Comparison of ENCODE assay signal across 9 mouse cellular contexts in the genomic region with DNA sequence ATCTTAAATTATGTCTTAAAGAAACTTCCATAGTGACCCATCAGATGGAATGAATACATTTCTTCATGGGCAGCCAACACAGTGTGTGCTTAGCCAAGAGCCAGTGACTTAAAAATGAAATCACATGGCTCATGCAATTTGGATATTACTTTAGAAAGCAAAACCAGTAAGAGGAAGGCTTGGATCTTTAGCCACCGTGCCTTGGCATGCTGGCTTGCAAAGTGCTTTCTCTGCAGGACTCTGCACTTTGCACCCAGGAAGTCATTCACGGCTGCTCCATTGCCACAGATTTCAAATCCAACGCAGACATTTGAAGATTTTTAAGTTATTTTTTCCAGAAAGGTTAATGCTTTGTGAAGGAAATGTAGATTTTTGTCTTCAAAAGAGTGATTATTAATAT. TPM values are rescaled to one million over a fixed set of nuclear protein-coding genes. Genes with fewer than 3 reads are reported as not detected.
A peak's percentile ranks its signal among the peaks of the same experiment; 100 is the strongest.
DNase-seq lines count a peak whose midpoint lies in the region; ATAC-seq and TF ChIP-seq lines count a peak whose summit lies in the region.
"Had no signal": no experiment of that assay in that cellular context is flagged by ENCODE, and none has a peak within 500 bp of the region (broad histone marks: within the 10 kb centered on the region; RNA-seq: fewer than 3 reads in every experiment).

No protein-coding gene starts in this region.

- peaks cover 47% of the 10 kb centered on the region for H3K4me1 ChIP-seq in hindbrain, embryonic 13.5 days (replicated peaks)
- peaks cover 43% of the 10 kb centered on the region for H3K4me1 ChIP-seq in hindbrain, embryonic 10.5 days (replicated peaks)
- peaks cover 29% of the 10 kb centered on the region for H3K4me1 ChIP-seq in embryonic facial prominence, embryonic 14.5 days (ENCODE audit: control insufficient read depth, insufficient read depth, low read length)
- peaks cover 24% of the 10 kb centered on the region for H3K4me1 ChIP-seq in kidney, adult 2 months (ENCODE audit: control insufficient read depth, insufficient read depth, low read length)
- H3K4me1 ChIP-seq in midbrain, embryonic 14.5 days (ENCODE audit: control insufficient read depth, insufficient read depth, low read length): peaks cover 37% of the 10 kb centered on the region
- H3K4me1 ChIP-seq in thymus, adult 2 months (replicated peaks; ENCODE audit: control insufficient read depth, insufficient read depth, low read length): peaks cover 13% of the 10 kb centered on the region

- WGBS in hindbrain, embryonic 13.5 days: 76% methylated on average over 3 of the region's 3 CpGs
- 84% methylated on average over 3 of the region's 3 CpGs for WGBS in hindbrain, embryonic 10.5 days
- WGBS in embryonic facial prominence, embryonic 14.5 days: 65% methylated on average over 3 of the region's 3 CpGs
- 13% methylated on average over 3 of the region's 3 CpGs for WGBS in kidney, adult 2 months
- WGBS in midbrain, embryonic 14.5 days: 75% methylated on average over 3 of the region's 3 CpGs
- WGBS in thymus, adult 2 months: 80% methylated on average over 3 of the region's 3 CpGs

- no peak for ATAC-seq in hindbrain, embryonic 13.5 days (ENCODE audit: low FRiP score)
- ATAC-seq in embryonic facial prominence, embryonic 14.5 days (ENCODE audit: low read depth): no peak
- no peak for ATAC-seq in midbrain, embryonic 14.5 days (ENCODE audit: low FRiP score, low TSS enrichment)

- no peak overlapping the region for H3K27ac ChIP-seq in hindbrain, embryonic 13.5 days
- no peak overlapping the region for H3K27ac ChIP-seq in hindbrain, embryonic 10.5 days
- H3K27ac ChIP-seq in embryonic facial prominence, embryonic 14.5 days (replicated peaks; ENCODE audit: low read depth, low read length): no peak overlapping the region
- H3K27ac ChIP-seq in kidney, adult 2 months (ENCODE audit: insufficient read depth, low read depth, low read length): no peak overlapping the region
- H3K27ac ChIP-seq in midbrain, embryonic 14.5 days (replicated peaks; ENCODE audit: low read depth, low read length): no peak overlapping the region
- no peak overlapping the region for H3K27ac ChIP-seq in thymus, adult 2 months (ENCODE audit: control insufficient read depth, insufficient read depth, low read length)

- no peak for TF ChIP-seq POLR2A in kidney, adult 2 months (IDR thresholded peaks at IDR 0.05; ENCODE audit: low read depth, low read length)
- no peak for TF ChIP-seq POLR2A in thymus, adult 2 months (IDR thresholded peaks at IDR 0.05; ENCODE audit: control insufficient read depth, extremely low read depth, insufficient read depth, low read length, poor library complexity)

- no peak overlapping the region for H3K9ac ChIP-seq in hindbrain, embryonic 13.5 days
- H3K9ac ChIP-seq in embryonic facial prominence, embryonic 14.5 days (ENCODE audit: low read depth, low read length): no peak overlapping the region
- H3K9ac ChIP-seq in midbrain, embryonic 14.5 days (replicated peaks; ENCODE audit: low read length): no peak overlapping the region

- peak overlapping the region; percentile 82 for H3K4me2 ChIP-seq in hindbrain, embryonic 13.5 days
- peak overlapping the region; percentile 11; the same call in 1 of the 2 replicates for H3K4me2 ChIP-seq in embryonic facial prominence, embryonic 14.5 days (ENCODE audit: low read depth, low read length)
- peak overlapping the region; percentile 22 for H3K4me2 ChIP-seq in midbrain, embryonic 14.5 days (ENCODE audit: low read length)

- no peaks in the 10 kb centered on the region for H3K9me3 ChIP-seq in hindbrain, embryonic 13.5 days
- H3K9me3 ChIP-seq in hindbrain, embryonic 10.5 days: no peaks in the 10 kb centered on the region
- no peaks in the 10 kb centered on the region for H3K9me3 ChIP-seq in embryonic facial prominence, embryonic 14.5 days (ENCODE audit: control insufficient read depth, low read length)
- no peaks in the 10 kb centered on the region for H3K9me3 ChIP-seq in midbrain, embryonic 14.5 days (ENCODE audit: control insufficient read depth, low read length)

- peaks cover 10% of the 10 kb centered on the region for H3K36me3 ChIP-seq in hindbrain, embryonic 13.5 days
- peaks cover 25% of the 10 kb centered on the region for H3K36me3 ChIP-seq in hindbrain, embryonic 10.5 days
- H3K36me3 ChIP-seq in embryonic facial prominence, embryonic 14.5 days (ENCODE audit: control insufficient read depth, insufficient read depth, low read length): peaks cover 26% of the 10 kb centered on the region
- H3K36me3 ChIP-seq in kidney, adult 2 months (ENCODE audit: control insufficient read depth, insufficient read depth, low read length): peaks cover 2% of the 10 kb centered on the region
- H3K36me3 ChIP-seq in midbrain, embryonic 14.5 days (ENCODE audit: control insufficient read depth, insufficient read depth, low read length): peaks cover 11% of the 10 kb centered on the region; the same call in 1 of the 2 replicates
- no peaks in the 10 kb centered on the region; the same call in 1 of the 2 replicates for H3K36me3 ChIP-seq in thymus, adult 2 months (ENCODE audit: control insufficient read depth, insufficient read depth, low read length)

- DNase-seq in hindbrain, embryonic 10.5 days (ENCODE audit: low spot score): no peak
- DNase-seq in embryonic facial prominence, embryonic 14.5 days (ENCODE audit: low spot score): no peak
- peak; percentile 83 for DNase-seq in kidney, adult 2 months
- no peak for DNase-seq in midbrain, embryonic 14.5 days
- no peak for DNase-seq in layer of hippocampus, postnatal 25 days (ENCODE audit: extremely low spot score in 1 of 2, low spot score in 1 of 2)
- no peak for DNase-seq in thymus, adult 2 months
- no peak for DNase-seq in adrenal gland, postnatal 25 days
- DNase-seq: layer of hippocampus, adult 9-11 months had no signal

- no peaks in the 10 kb centered on the region for H3K27me3 ChIP-seq in hindbrain, embryonic 13.5 days
- no peaks in the 10 kb centered on the region for H3K27me3 ChIP-seq in hindbrain, embryonic 10.5 days (ENCODE audit: insufficient read depth, poor library complexity, severe bottlenecking)
- no peaks in the 10 kb centered on the region for H3K27me3 ChIP-seq in embryonic facial prominence, embryonic 14.5 days (replicated peaks; ENCODE audit: control insufficient read depth, insufficient read depth, low read length)
- H3K27me3 ChIP-seq in kidney, adult 2 months (replicated peaks; ENCODE audit: control insufficient read depth, insufficient read depth, low read length): no peaks in the 10 kb centered on the region
- no peaks in the 10 kb centered on the region for H3K27me3 ChIP-seq in midbrain, embryonic 14.5 days (ENCODE audit: control insufficient read depth, insufficient read depth, low read length)
- no peaks in the 10 kb centered on the region for H3K27me3 ChIP-seq in thymus, adult 2 months (ENCODE audit: control insufficient read depth, insufficient read depth, low read length)

- TF ChIP-seq CTCF in kidney, adult 2 months (conservative IDR thresholded peaks at IDR 0.05; ENCODE audit: insufficient read depth, insufficient read length, low read depth, low read length): no peak
- no peak for TF ChIP-seq CTCF in thymus, adult 2 months (IDR thresholded peaks at IDR 0.05; ENCODE audit: borderline replicate concordance, control insufficient read depth, extremely low read depth, insufficient read depth, low read length, poor library complexity)

- peak overlapping the region; percentile 8 for H3K4me3 ChIP-seq in hindbrain, embryonic 13.5 days
- H3K4me3 ChIP-seq in hindbrain, embryonic 10.5 days: no peak overlapping the region
- H3K4me3 ChIP-seq in embryonic facial prominence, embryonic 14.5 days (ENCODE audit: low read depth, low read length): no peak overlapping the region
- H3K4me3 ChIP-seq in kidney, adult 2 months (ENCODE audit: insufficient read depth, low read depth, low read length): no peak overlapping the region
- no peak overlapping the region for H3K4me3 ChIP-seq in midbrain, embryonic 14.5 days (replicated peaks; ENCODE audit: low read depth, low read length)
- no peak overlapping the region for H3K4me3 ChIP-seq in thymus, adult 2 months (ENCODE audit: control insufficient read depth, insufficient read depth, low read length)

RNA-seq across cellular contexts. Expression of gene Slc30a1, which starts 4.1 kb away (rescaled TPM):
- 2.3 and 2.8 TPM in 2 replicates for polyA plus RNA-seq in hindbrain, embryonic 13.5 days (2015; fragmentation: Nextera tagmentation; extraction: Ambion mirVana)
- polyA plus RNA-seq in hindbrain, embryonic 10.5 days (2016; fragmentation: Nextera tagmentation; extraction: Ambion mirVana): 1.3 and 1.6 TPM in 2 replicates
- 2.5 and 3.4 TPM in 2 replicates for polyA plus RNA-seq in embryonic facial prominence, embryonic 14.5 days (2014; fragmentation: Nextera tagmentation; extraction: Ambion mirVana)
- polyA plus RNA-seq in kidney, adult 2 months (2012; rRNA removed): 18.1 and 19.9 TPM in 2 replicates
- 2.3 and 2.9 TPM in 2 replicates for polyA plus RNA-seq in midbrain, embryonic 14.5 days (2014; fragmentation: Nextera tagmentation; extraction: Ambion mirVana)
- total RNA-seq in layer of hippocampus, postnatal 25 days (2021): 10 to 100 TPM; 34.5 to 35.5 TPM
- polyA plus RNA-seq in thymus, adult 2 months (2012; rRNA removed): 8.4 and 9.1 TPM in 2 replicates
- 19.8 and 22.0 TPM in 2 replicates for total RNA-seq in adrenal gland, postnatal 25 days (2021)

Comparison
In these comparisons a context has a peak if more than half of its experiments do, and no peak if none do; other contexts are left out.
1. H3K4me2 ChIP-seq: peak in every context shown above with its lines; median percentile 82 in hindbrain, embryonic 13.5 days; 22 in midbrain, embryonic 14.5 days; 11 in embryonic facial prominence, embryonic 14.5 days.